Mouse (Mus musculus): Measurements from ENCODE around the gene Pitx3. TPM values are rescaled to one million over a fixed set of nuclear protein-coding genes. Genes with fewer than 3 reads are reported as not detected.
"Not testable (repeated sequence)": the region's sequence is repeated elsewhere in the genome, so short reads cannot be mapped to it uniquely, and the experiment has no call there.

Gene Pitx3
- total RNA-seq, 2 experiments from 2014 or later, result 4.6 to 15.1 TPM

DNA sequence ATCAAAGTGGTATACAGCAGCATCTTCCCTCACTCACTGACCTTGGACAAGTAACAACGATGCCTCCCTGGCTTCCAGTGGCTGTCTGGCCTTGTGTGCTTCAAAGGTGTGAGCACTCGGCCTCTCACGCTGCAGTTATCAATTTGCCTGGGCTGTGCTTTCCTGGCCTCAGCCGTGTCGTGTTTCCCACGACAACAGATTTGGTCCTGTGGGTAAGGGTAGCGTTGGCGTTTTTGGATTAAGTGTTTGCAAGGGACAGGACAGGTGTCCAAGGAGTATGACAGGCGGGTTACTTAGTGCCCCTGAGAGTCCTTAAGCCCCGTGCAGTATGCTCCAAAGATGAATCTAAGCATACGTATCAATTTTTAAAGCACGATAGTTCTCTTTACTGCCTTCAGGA is 965 bp upstream of the Pitx3 start:
- peak overlapping the region; percentile 92 for H3K4me3 ChIP-seq
- no peak overlapping the region for H3K27ac ChIP-seq
- no peak for DNase-seq
- intact Hi-C loops (cut with DNase I), result loop anchor here (5.0 kb wide), 2 partner anchors 38 to 78 kb away; no protein-coding TSS in a partner anchor
- TF ChIP-seq CTCF (IDR thresholded peaks at IDR 0.05), result no peak

DNA sequence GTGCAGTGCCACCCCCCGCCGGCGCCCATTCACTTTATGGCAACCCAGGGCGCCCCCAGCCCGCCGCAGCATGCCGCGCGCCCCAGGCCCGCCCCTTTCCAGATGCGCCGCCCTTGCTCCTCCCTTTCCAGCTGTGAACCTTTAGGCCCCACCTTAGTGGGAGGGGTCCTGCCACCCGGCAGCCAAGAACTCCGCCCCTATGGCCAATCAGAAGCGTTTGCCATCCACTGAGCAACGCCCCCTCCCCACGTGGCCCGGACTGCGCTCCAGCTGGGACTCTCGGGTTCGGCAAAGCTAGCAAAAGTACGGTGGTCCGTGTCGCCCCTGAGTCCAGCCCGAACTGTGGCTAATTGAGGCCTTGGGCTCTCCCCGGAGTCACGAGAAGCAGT is 240 bp upstream of the Pitx3 start:
- TF ChIP-seq CTCF (IDR thresholded peaks at IDR 0.05), result no peak
- intact Hi-C loops (cut with DNase I), result loop anchor here (5.0 kb wide), 2 partner anchors 39 to 79 kb away; no protein-coding TSS in a partner anchor
- peak overlapping the region; percentile 92 for H3K4me3 ChIP-seq
- peak; percentile 94 for DNase-seq
- peak overlapping the region; percentile 92 for H3K27ac ChIP-seq

DNA sequence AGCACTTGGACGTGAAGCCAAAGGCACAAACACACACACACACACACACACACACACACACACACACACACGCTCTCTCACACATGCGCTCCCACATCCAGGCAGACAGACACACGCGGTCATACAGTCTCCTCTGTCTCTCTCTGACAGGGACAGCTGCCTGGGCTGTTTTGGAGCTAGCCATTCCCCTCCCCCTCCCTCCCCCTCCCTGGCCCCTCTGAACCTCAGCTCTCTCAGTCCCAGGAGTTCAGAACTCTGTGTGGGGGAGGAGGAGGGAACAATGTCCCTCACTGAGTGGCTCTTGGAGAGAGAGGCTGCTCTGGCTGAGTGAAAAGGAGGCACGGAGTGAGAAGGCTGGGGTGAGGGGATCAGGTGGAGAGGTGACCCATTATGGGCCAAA is 7.0 kb downstream of the Pitx3 start:
- Histone ChIP-seq H3K4me3 (peak overlapping the region; percentile 33), H3K27ac (peak overlapping the region; percentile 85)
- peak; percentile 38 for DNase-seq
- intact Hi-C loops (cut with DNase I), result no loop called here
- no peak for TF ChIP-seq CTCF (IDR thresholded peaks at IDR 0.05)

DNA sequence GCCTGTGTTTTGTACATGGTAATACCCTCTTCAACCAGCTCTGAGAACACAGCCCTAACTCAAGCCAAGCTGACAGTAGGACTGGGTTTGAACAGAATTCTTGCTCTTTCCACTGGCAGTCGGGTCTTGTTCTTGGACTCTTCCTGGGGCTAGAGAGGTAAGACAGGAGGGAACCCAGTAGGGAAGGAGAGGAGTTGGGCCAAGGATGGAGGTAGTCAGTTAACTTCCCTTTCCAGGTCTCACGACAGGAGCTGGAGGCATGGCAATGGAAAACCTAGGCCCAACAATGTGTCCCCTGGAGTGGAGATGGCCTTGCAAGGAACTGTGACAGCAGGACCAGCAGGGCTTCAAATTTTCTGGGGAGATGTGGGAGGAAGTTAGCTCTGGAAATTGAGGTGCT is 7.8 kb downstream of the Pitx3 start:
- Histone ChIP-seq H3K27ac (peak overlapping the region; percentile 85), H3K4me3 (no peak overlapping the region; the same call in 1 of the 2 replicates)
- intact Hi-C loops (cut with DNase I), result no loop called here
- no peak for DNase-seq
- TF ChIP-seq CTCF (IDR thresholded peaks at IDR 0.05), result no peak

DNA sequence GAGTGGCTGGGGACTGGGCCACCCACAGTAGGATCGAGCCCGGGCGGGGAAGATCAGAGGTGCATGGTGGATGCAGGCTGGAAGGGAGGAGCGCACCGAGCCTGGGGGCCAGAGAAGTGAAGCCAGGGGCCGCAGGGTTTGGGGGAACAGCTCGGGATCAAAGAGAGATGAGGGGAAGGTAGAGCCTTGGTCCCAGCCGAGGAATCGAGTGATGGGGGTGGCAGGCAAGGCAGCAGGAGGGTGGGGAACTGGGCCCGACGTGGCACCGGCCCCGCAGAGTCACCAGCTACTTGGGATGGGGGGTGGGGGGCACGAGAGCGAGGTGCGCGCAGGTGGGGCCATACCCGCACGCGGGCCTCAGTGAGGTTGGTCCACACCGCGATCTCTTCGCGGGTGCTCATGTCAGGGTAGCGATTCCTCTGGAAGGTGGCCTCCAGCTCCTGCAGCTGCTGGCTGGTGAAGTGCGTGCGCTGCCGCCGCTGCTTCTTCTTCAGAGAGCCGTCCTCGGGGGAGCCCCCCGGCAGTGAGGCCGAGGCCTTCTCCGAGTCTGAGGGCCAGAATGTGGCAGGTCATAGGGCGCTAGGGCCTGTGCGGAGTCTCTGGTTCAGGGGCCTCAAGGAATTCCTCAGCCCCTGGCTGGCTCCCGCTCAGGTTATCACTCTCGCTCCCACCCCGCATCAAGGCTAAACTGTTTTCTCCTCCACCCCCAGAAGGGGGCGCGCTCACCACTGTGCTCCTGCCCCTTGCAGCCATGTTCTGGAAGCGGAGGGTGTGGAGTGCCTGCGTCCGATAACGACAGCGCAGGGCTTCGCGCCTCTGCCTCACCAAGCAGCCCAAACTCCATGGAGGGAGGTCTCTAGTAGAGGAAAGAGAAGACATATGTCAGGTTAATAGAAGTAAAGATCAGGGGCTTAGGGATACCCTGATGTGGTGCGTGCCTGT is 11.2 kb downstream of the Pitx3 start:
- intact Hi-C loops (cut with DNase I), result no loop called here
- peak overlapping the region; percentile 80 for H3K4me3 ChIP-seq
- TF ChIP-seq CTCF (IDR thresholded peaks at IDR 0.05), result peak; percentile 75
- DNase-seq, result peak; percentile 74
- peak overlapping the region; percentile 91 for H3K27ac ChIP-seq

DNA sequence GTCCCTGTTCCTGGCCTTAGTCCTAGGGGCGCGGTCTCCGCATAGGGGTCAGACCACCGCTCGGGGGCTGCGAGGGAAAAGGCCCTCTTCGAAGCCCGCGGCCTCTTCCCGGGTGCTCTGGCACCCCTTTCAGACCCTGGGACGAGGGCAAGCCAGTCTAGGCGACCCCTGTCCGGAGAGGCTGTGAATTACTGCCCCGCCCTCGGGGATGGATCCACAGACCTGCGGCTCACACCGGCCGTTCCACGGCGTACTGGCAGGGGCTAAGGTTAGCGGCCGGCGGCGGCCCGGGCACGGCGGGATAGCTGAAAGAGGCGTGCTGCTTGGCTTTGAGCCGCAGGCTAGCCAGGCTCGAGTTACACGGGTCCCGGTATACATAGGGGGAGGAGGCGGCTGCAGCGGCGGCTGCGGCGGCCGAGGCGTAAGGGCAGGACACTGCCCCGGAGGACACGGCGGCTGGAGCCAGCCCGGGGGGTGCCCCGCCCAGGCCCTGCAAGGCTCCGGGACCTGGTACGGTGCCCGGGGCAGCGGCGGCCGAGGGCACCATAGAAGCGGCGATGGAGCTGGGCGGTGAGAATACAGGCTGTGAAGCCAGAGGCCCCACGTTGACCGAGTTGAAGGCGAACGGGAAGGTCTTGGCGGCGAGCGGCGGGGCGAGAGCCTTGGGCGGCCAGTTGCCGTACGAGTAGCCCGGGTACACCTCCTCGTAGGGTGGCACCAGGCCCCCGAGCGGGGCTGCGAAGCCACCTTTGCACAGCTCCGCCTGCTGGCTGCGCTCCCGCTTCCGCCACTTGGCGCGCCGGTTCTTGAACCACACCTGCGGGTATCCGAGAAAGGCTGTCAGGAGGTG is 12.1 kb downstream of the Pitx3 start:
- peak; percentile 93 for DNase-seq
- TF ChIP-seq CTCF (IDR thresholded peaks at IDR 0.05), result peak; percentile 39; the same call in 1 of the 2 replicates
- intact Hi-C loops (cut with DNase I), result loop anchor here (1.0 to 2.0 kb wide), 2 partner anchors 118 to 173 kb away; no protein-coding TSS in a partner anchor

GRCm38 (mm10) chr19:46135297-46135696 is 12.8 kb downstream of the Pitx3 start:
- intact Hi-C loops (cut with DNase I), result loop anchor here (1.0 to 2.0 kb wide), 2 partner anchors 119 to 174 kb away; no protein-coding TSS in a partner anchor

More for the DNA sequence above, 12.1 kb downstream of the Pitx3 start:
- Histone ChIP-seq H3K27ac (peak overlapping the region; percentile 91), H3K4me3 (peak overlapping the region; percentile 80)

DNA sequence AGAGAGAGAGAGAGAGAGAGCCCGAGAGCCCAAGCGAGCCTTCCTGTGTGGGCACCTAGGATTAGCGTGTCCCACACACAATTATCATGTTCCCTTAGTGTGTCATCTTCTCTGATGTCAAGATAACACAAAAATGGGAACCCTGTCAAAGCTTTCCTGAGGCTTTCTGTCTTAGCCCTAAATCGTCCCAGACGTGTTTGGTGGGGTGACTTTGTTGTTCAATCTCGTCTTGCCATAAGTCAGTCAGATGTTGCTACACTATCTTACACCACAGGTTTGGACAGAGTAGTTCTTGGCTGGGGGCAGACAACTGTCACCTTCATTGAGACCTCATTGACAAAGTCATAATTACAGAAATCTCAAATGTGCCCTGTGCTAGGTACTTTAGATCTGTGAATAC is 15.5 kb downstream of the Pitx3 start:
- H3K4me3 ChIP-seq, result no peak overlapping the region
- H3K27ac ChIP-seq, result no peak overlapping the region
- TF ChIP-seq CTCF (IDR thresholded peaks at IDR 0.05), result no peak
- intact Hi-C loops (cut with DNase I), result no loop called here
- no peak for DNase-seq

More at GRCm38 (mm10) chr19:46135297-46135696, 12.8 kb downstream of the Pitx3 start:
- peak; percentile 92 for DNase-seq
- peak overlapping the region; percentile 91 for H3K27ac ChIP-seq
- H3K4me3 ChIP-seq, result peak overlapping the region; percentile 80
- TF ChIP-seq CTCF (IDR thresholded peaks at IDR 0.05), result no peak; the same call in 1 of the 2 replicates

DNA sequence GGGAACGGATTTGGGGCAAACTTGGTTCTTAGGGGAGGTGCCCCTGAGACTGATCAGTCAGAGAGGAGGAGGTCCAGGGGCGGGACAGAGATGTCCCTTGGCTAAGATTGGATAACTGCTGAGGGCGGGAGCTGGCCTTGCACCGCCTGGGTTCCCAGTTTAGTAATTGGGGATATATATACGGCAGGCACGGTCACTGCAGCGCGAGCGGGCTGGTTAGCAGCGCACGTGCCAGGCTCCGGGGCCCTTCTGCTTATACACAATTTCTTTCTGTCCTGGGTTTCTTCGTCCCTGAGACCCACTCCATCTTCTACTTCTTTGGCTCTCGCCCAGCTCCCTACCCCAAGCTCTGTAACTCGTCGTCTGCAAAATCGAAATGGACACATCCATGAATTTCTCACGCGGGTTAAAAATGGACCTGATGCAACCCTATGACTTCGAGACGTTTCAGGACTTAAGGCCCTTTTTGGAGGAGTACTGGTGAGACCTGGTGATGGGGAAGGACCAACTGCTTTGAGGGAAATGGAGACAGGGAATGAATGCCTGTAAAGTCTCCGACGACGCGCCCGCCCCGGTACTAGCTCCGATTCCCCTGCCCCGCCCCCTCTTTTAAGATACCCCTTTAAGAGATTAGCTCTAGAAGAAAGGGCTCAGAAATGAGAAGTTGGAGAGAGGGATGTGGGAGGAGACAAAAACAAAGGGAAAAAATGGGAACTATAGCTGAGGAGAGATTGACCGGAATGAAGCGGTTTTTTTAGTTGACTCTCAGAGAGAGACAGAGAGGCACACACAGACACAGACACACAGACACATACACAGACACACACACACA is 16.2 kb downstream of the Pitx3 start, which contains the start of gene Elovl3:
Gene Elovl3 (plus strand): TSS at position 204 of the 832 bp plus-strand sequence.
- peak; percentile 66 for DNase-seq
- TF ChIP-seq CTCF (IDR thresholded peaks at IDR 0.05), result no peak
- intact Hi-C loops (cut with DNase I), result no loop called here

DNA sequence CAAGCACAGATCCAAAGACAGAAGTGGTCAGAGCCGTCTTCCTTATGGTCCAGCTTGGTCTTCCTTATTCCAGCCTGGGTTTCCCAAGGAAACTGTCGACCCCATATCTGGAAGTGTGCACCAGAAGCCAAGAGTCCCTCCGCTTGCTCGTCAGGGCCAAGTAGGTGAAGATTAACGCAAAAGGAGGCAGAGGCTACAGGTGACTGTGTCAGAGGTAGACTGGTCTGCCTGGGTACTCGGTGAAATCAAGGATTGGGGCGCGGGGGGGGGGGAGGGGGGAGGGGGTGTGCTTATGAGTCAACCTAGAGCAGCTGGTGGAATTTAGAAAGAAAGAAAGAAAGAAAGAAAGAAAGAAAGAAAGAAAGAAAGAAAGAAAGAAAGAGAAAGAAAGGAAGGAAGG is 16.8 kb downstream of the Pitx3 start:
- intact Hi-C loops (cut with DNase I), result no loop called here
- peak overlapping the region; percentile 56 for H3K4me3 ChIP-seq

More for the DNA sequence above, 16.2 kb downstream of the Pitx3 start, which contains the start of gene Elovl3:
- no peak within 1 kb of the TSS for H3K27ac ChIP-seq
- H3K4me3 ChIP-seq, result peak within 1 kb of the TSS; percentile 56

GRCm38 (mm10) chr19:46129737-46130136 is 18.4 kb downstream of the Pitx3 start:
- H3K4me3 ChIP-seq, H3K27ac ChIP-seq, DNase-seq: not testable (repeated sequence)
- intact Hi-C loops (cut with DNase I), result loop anchor here (5.0 kb wide), 1 partner anchor 42 kb away; no protein-coding TSS in a partner anchor

More for the DNA sequence above, 16.8 kb downstream of the Pitx3 start:
- no peak overlapping the region for H3K27ac ChIP-seq
- no peak for TF ChIP-seq CTCF (IDR thresholded peaks at IDR 0.05)
- DNase-seq, result no peak

Data from gastrocnemius, adult 2 months (tissue).